ENCODE assay signal across 25 mouse cellular contexts in genomic region chr7:89967235-89967634, GRCm38 (mm10). TPM values are rescaled to one million over a fixed set of nuclear protein-coding genes. Genes with fewer than 3 reads are reported as not detected.
DNase-seq lines count a peak whose midpoint lies in the region; ATAC-seq and TF ChIP-seq lines count a peak whose summit lies in the region.
"Had no signal": no experiment of that assay in that cellular context is flagged by ENCODE, and none has a peak within 500 bp of the region (broad histone marks: within the 10 kb centered on the region; RNA-seq: fewer than 3 reads in every experiment).

No protein-coding gene starts in this region.

- H3K4me3 ChIP-seq in bone marrow macrophage, adult 2 months (ENCODE audit: insufficient read depth, low read length): no peak overlapping the region
- no peak overlapping the region for H3K4me3 ChIP-seq in macrophage (ENCODE audit: inconsistent target)
- H3K4me3 ChIP-seq in hindbrain, postnatal 0 days (ENCODE audit: low read length): no peak overlapping the region
- H3K4me3 ChIP-seq: embryonic facial prominence, embryonic 10.5 days; embryonic facial prominence, embryonic 12.5 days; forebrain, embryonic 13.5 days; forebrain, embryonic 15.5 days had no signal

- H3K4me1 ChIP-seq in bone marrow macrophage, adult 2 months (ENCODE audit: control insufficient read depth, insufficient read depth, low read length): peaks cover 19% of the 10 kb centered on the region
- H3K4me1 ChIP-seq in hindbrain, postnatal 0 days (ENCODE audit: insufficient read depth, low read length): no peaks in the 10 kb centered on the region
- H3K4me1 ChIP-seq: embryonic facial prominence, embryonic 10.5 days; embryonic facial prominence, embryonic 12.5 days; forebrain, embryonic 13.5 days; forebrain, embryonic 15.5 days had no signal

- H3K36me3 ChIP-seq in macrophage (ENCODE audit: inconsistent target): peaks cover 66% of the 10 kb centered on the region
- H3K36me3 ChIP-seq in hindbrain, postnatal 0 days (ENCODE audit: insufficient read depth, low read length): peaks cover 11% of the 10 kb centered on the region

- H3K27ac ChIP-seq in bone marrow macrophage, adult 2 months (ENCODE audit: insufficient read depth, low read depth, low read length): peak overlapping the region; percentile 32
- peak overlapping the region; percentile 50 for H3K27ac ChIP-seq in macrophage
- H3K27ac ChIP-seq in hindbrain, postnatal 0 days: no peak overlapping the region
- H3K27ac ChIP-seq: embryonic facial prominence, embryonic 10.5 days; embryonic facial prominence, embryonic 12.5 days; forebrain, embryonic 13.5 days; forebrain, embryonic 15.5 days had no signal

- H3K9me3 ChIP-seq in hindbrain, postnatal 0 days (ENCODE audit: low read length): no peaks in the 10 kb centered on the region
- H3K9me3 ChIP-seq: embryonic facial prominence, embryonic 10.5 days; embryonic facial prominence, embryonic 12.5 days; forebrain, embryonic 13.5 days; forebrain, embryonic 15.5 days; G1E had no signal

- peak; percentile 43 for DNase-seq in 416B (ENCODE audit: low read depth)
- no peak for DNase-seq in embryo, embryonic 10 days (ENCODE audit: low spot score)
- no peak for DNase-seq in adrenal gland, postnatal 36 days
- no peak for DNase-seq in hindbrain, postnatal 0 days (ENCODE audit: low spot score)
- DNase-seq: adrenal gland, adult 2 months; adrenal gland, postnatal 25 days; B cell, adult 2 months; cerebellum, adult 11 months; cerebellum, adult 18-20 months; cerebellum, adult 8-10 months; cerebellum, adult 9-11 months; cerebellum, postnatal 14 days; cerebellum, postnatal 36 days; forebrain, postnatal 0 days had no signal

- 30% methylated on average over 2 of the region's 2 CpGs for WGBS in macrophage (ENCODE audit: missing documents)
- 87% methylated on average over 2 of the region's 2 CpGs for WGBS in hindbrain, postnatal 0 days

- ATAC-seq in megakaryocyte progenitor cell, adult 5-6 weeks (replicated peaks; ENCODE audit: poor library complexity): peak; percentile 32; the same call in 1 of the 2 replicates
- no peak for ATAC-seq in hindbrain, postnatal 0 days
- ATAC-seq: CD4-positive, CD25-positive, alpha-beta regulatory T cell, adult 4 months; forebrain, embryonic 13.5 days; forebrain, embryonic 15.5 days; forebrain, postnatal 0 days; Patski had no signal

- H3K9ac ChIP-seq in hindbrain, postnatal 0 days (replicated peaks; ENCODE audit: low read length): no peak overlapping the region
- H3K9ac ChIP-seq: embryonic facial prominence, embryonic 12.5 days; forebrain, embryonic 13.5 days; forebrain, embryonic 15.5 days; forebrain, postnatal 0 days had no signal

- no peak for TF ChIP-seq CTCF in bone marrow macrophage, adult 2 months (IDR thresholded peaks at IDR 0.05; ENCODE audit: low read depth, low read length)
- no peak for TF ChIP-seq CTCF in hindbrain, postnatal 0 days (IDR thresholded peaks at IDR 0.05; ENCODE audit: low read depth)

- no peak overlapping the region for H3K4me2 ChIP-seq in hindbrain, postnatal 0 days (ENCODE audit: low read depth, low read length)
- H3K4me2 ChIP-seq: embryonic facial prominence, embryonic 12.5 days; forebrain, embryonic 13.5 days; forebrain, embryonic 15.5 days had no signal

- no peaks in the 10 kb centered on the region for H3K27me3 ChIP-seq in hindbrain, postnatal 0 days (ENCODE audit: insufficient read depth, low read length)
- H3K27me3 ChIP-seq: CH12.LX; embryonic facial prominence, embryonic 12.5 days; forebrain, embryonic 13.5 days; forebrain, embryonic 15.5 days; Patski had no signal

- no peak for TF ChIP-seq POLR2A in bone marrow macrophage, adult 2 months (IDR thresholded peaks at IDR 0.05; ENCODE audit: borderline replicate concordance, low read depth, low read length)

- H3K79me2 ChIP-seq in macrophage (ENCODE audit: inconsistent target): peaks cover 46% of the 10 kb centered on the region

RNA-seq across cellular contexts. Expression of gene Eed, which starts 13.5 kb away (rescaled TPM):
- 71.9 and 74.8 TPM in 2 replicates for polyA plus RNA-seq in bone marrow macrophage, adult 2 months (2012; ENCODE audit: insufficient read depth, insufficient read length, missing spikeins)
- 100 to 1,000 TPM in 24 of 26 experiments, 10 to 100 TPM in 2; 87.4 to 310 (median 214) TPM for total RNA-seq in macrophage (2018; cell fraction: chromatin; rRNA removed)
- total RNA-seq in macrophage (2018; cell fraction: cytosol; rRNA removed): 10 to 100 TPM; 16.4 to 78.9 (median 44.1) TPM
- total RNA-seq in macrophage (2018; cell fraction: nucleus; rRNA removed): 100 to 1,000 TPM in 14 of 26 experiments, 10 to 100 TPM in 12; 34.6 to 164 (median 110) TPM
- polyA plus RNA-seq in macrophage (2018): 45.6 to 59.3 TPM (median 47.9 TPM) in 3 replicates
- total RNA-seq in megakaryocyte progenitor cell, adult 5-6 weeks (2015): 133 and 143 TPM in 2 replicates
- 116 and 143 TPM in 2 replicates for total RNA-seq in megakaryocyte progenitor cell, adult 5-6 weeks (2017)
- total RNA-seq in adrenal gland, postnatal 36 days (2021): 10 to 100 TPM; 41.0 to 56.5 TPM
- total RNA-seq in hindbrain, postnatal 0 days (2014; rRNA removed): 9.5 and 21.9 TPM in 2 replicates
- polyA plus RNA-seq in hindbrain, postnatal 0 days (2015; fragmentation: Nextera tagmentation; extraction: Ambion mirVana): 20.6 and 23.2 TPM in 2 replicates

RNA-seq across cellular contexts. Expression of gene Hikeshi, which starts 26.2 kb away (rescaled TPM):
- polyA plus RNA-seq in bone marrow macrophage, adult 2 months (2012; ENCODE audit: insufficient read depth, insufficient read length, missing spikeins): 35.0 and 38.7 TPM in 2 replicates
- 10 to 100 TPM in 14 of 26 experiments, 1 to 10 TPM in 12; 2.1 to 34.2 (median 11.2) TPM for total RNA-seq in macrophage (2018; cell fraction: chromatin; rRNA removed)
- 10 to 100 TPM; 31.4 to 63.4 (median 47.3) TPM for total RNA-seq in macrophage (2018; cell fraction: cytosol; rRNA removed)
- total RNA-seq in macrophage (2018; cell fraction: nucleus; rRNA removed): 10 to 100 TPM in 18 of 26 experiments, 1 to 10 TPM in 8; 4.8 to 36.8 (median 14.4) TPM
- polyA plus RNA-seq in macrophage (2018): 31.3 to 39.4 TPM (median 32.2 TPM) in 3 replicates
- total RNA-seq in megakaryocyte progenitor cell, adult 5-6 weeks (2015): 96.3 and 97.2 TPM in 2 replicates
- 90.6 and 101 TPM in 2 replicates for total RNA-seq in megakaryocyte progenitor cell, adult 5-6 weeks (2017)
- total RNA-seq in adrenal gland, postnatal 36 days (2021): 10 to 100 TPM; 79.1 to 87.2 TPM
- total RNA-seq in hindbrain, postnatal 0 days (2014; rRNA removed): 53.0 and 64.4 TPM in 2 replicates
- 139 and 144 TPM in 2 replicates for polyA plus RNA-seq in hindbrain, postnatal 0 days (2015; fragmentation: Nextera tagmentation; extraction: Ambion mirVana)
